Mouse (Mus musculus) gonadal fat pad, adult 2 months (tissue): ENCODE measurements around the gene Zswim3. TPM values are rescaled to one million over a fixed set of nuclear protein-coding genes. Genes with fewer than 3 reads are reported as not detected.
"Not testable (repeated sequence)": the region's sequence is repeated elsewhere in the genome, so short reads cannot be mapped to it uniquely, and the experiment has no call there.

Source experiments
- DNase-seq: peaks from one replicate; pipeline ENCODE4 v3.0.0-alpha.2; 2012; ENCODE audit warnings: low read depth
- polyA plus RNA-seq: library from polyadenylated mRNA; depleted of rRNA; stranded (reverse); fragments of >200 nt; gene quantifications from 2 replicates; pipeline ENCODE4 v1.2.3, GENCODE M21; 2012; rRNA removed

The Zswim3 gene
- polyA plus RNA-seq, 1 experiment: 3.4 TPM

- DNase-seq: not testable (repeated sequence)
Measured at GRCm38 (mm10) chr2:164855572-164855971, 50.7 kb downstream of the Zswim3 start.

GRCm38 (mm10) chr2:164856309-164857100 is 51.6 kb downstream of the Zswim3 start:
- DNase-seq: no peak

GRCm38 (mm10) chr2:164857101-164857821 is 52.4 kb downstream of the Zswim3 start, which contains the start of gene Pltp:
Gene Pltp, minus strand, starts transcription at chr2:164857711.
- DNase-seq: no peak

- DNase-seq: no peak
Measured at GRCm38 (mm10) chr2:164857842-164858553, 53.1 kb downstream of the Zswim3 start.

- no peak for DNase-seq
Measured at GRCm38 (mm10) chr2:164859155-164859554, 54.3 kb downstream of the Zswim3 start.

- DNase-seq: no peak
Measured at GRCm38 (mm10) chr2:164859640-164860432, 54.9 kb downstream of the Zswim3 start.

GRCm38 (mm10) chr2:164861094-164861493 is 56.2 kb downstream of the Zswim3 start:
- no peak for DNase-seq

- no peak for DNase-seq
Measured at GRCm38 (mm10) chr2:164862179-164862861, 57.4 kb downstream of the Zswim3 start.

GRCm38 (mm10) chr2:164863411-164863810 is 58.5 kb downstream of the Zswim3 start:
- DNase-seq: not testable (repeated sequence)

- DNase-seq: no peak
Measured at GRCm38 (mm10) chr2:164864593-164864992, 59.7 kb downstream of the Zswim3 start.

GRCm38 (mm10) chr2:164866741-164867551 is 62.0 kb downstream of the Zswim3 start:
- no peak for DNase-seq

GRCm38 (mm10) chr2:164867566-164867965 is 62.7 kb downstream of the Zswim3 start:
- DNase-seq: no peak

GRCm38 (mm10) chr2:164868491-164868890 is 63.6 kb downstream of the Zswim3 start:
- DNase-seq: no peak

Other genes with a start within 250 kb of the Zswim3 start
- 12.1 and 16.0 TPM in 2 replicates for gene Wfdc2, start 242.7 kb upstream of the Zswim3 start, polyA plus RNA-seq
- gene Spint3, start 231.6 kb upstream of the Zswim3 start, polyA plus RNA-seq: 317 and 597 TPM in 2 replicates
- gene Wfdc6a, start 219.7 kb upstream of the Zswim3 start, polyA plus RNA-seq: 94.1 and 109 TPM in 2 replicates
- 211 and 222 TPM in 2 replicates for gene Eppin, start 211.5 kb upstream of the Zswim3 start, polyA plus RNA-seq
- gene Wfdc6b, start 191.6 kb upstream of the Zswim3 start, polyA plus RNA-seq: 159 and 208 TPM in 2 replicates
- gene Wfdc8, start 191.5 kb upstream of the Zswim3 start, polyA plus RNA-seq: 341 and 347 TPM in 2 replicates
- gene Wfdc16, start 166.3 kb upstream of the Zswim3 start, polyA plus RNA-seq: 238 and 428 TPM in 2 replicates
- 5,228 and 5,435 TPM in 2 replicates for gene Wfdc10, start 149.1 kb upstream of the Zswim3 start, polyA plus RNA-seq
- 190 and 293 TPM in 2 replicates for gene Wfdc9, start 148.5 kb upstream of the Zswim3 start, polyA plus RNA-seq
- gene Wfdc11, start 131.0 kb upstream of the Zswim3 start, polyA plus RNA-seq: 6.6 and 15.6 TPM in 2 replicates
- gene Wfdc13, start 120.0 kb upstream of the Zswim3 start, polyA plus RNA-seq: 1,038 and 1,237 TPM in 2 replicates
- 272 and 330 TPM in 2 replicates for gene Spint4, start 106.6 kb upstream of the Zswim3 start, polyA plus RNA-seq
- gene Spint5, start 89.8 kb upstream of the Zswim3 start, polyA plus RNA-seq: 127 and 235 TPM in 2 replicates
- 11.1 and 11.3 TPM in 2 replicates for gene Wfdc3, start 59.2 kb upstream of the Zswim3 start, polyA plus RNA-seq
- 29.9 and 49.6 TPM in 2 replicates for gene Dnttip1, start 59.1 kb upstream of the Zswim3 start, polyA plus RNA-seq
- 8.5 and 11.8 TPM in 2 replicates for gene Ube2c, start 35.2 kb upstream of the Zswim3 start, polyA plus RNA-seq
- gene Tnnc2, start 25.1 kb upstream of the Zswim3 start, polyA plus RNA-seq: 17.6 and 20.6 TPM in 2 replicates
- gene Snx21, start 19.3 kb upstream of the Zswim3 start, polyA plus RNA-seq: 23.0 and 24.6 TPM in 2 replicates
- 31.4 and 31.5 TPM in 2 replicates for gene Acot8, start 216 bp upstream of the Zswim3 start, polyA plus RNA-seq
- 10.5 and 11.8 TPM in 2 replicates for gene Zswim1, start 17.6 kb downstream of the Zswim3 start, polyA plus RNA-seq
- 0.46 and 0.70 TPM in 2 replicates for gene Spata25, start 23.4 kb downstream of the Zswim3 start, polyA plus RNA-seq
- 274 and 289 TPM in 2 replicates for gene Ctsa, start 27.8 kb downstream of the Zswim3 start, polyA plus RNA-seq
- 5.9 and 7.4 TPM in 2 replicates for gene Neurl2, start 28.4 kb downstream of the Zswim3 start, polyA plus RNA-seq
- gene Pltp, start 52.6 kb downstream of the Zswim3 start, polyA plus RNA-seq: 277 and 290 TPM in 2 replicates
- gene Pcif1, start 74.2 kb downstream of the Zswim3 start, polyA plus RNA-seq: 32.0 and 33.9 TPM in 2 replicates
- 20.6 and 21.7 TPM in 2 replicates for gene Zfp335, start 106.7 kb downstream of the Zswim3 start, polyA plus RNA-seq
- 7.0 and 9.7 TPM in 2 replicates for gene Mmp9, start 135.7 kb downstream of the Zswim3 start, polyA plus RNA-seq
- 1.7 and 2.0 TPM in 2 replicates for gene Slc12a5, start 155.7 kb downstream of the Zswim3 start, polyA plus RNA-seq
- 22.9 and 23.8 TPM in 2 replicates for gene Ncoa5, start 229.8 kb downstream of the Zswim3 start, polyA plus RNA-seq